Mouse (Mus musculus): Measurements from ENCODE around the gene Gusb. TPM values are rescaled to one million over a fixed set of nuclear protein-coding genes. Genes with fewer than 3 reads are reported as not detected.

The Gusb gene
- 39.1 and 43.6 TPM in 2 replicates for polyA plus RNA-seq (2015; fragmentation: Nextera tagmentation; extraction: Ambion mirVana)

GRCm38 (mm10) chr5:130002301-130003146 is at the start of gene Gusb:
Gusb (minus strand) TSS chr5:130003049.
- no peaks in the 10 kb centered on the region for H3K36me3 ChIP-seq
- H3K4me3 ChIP-seq, result peak within 1 kb of the TSS; percentile 77
- under 1% methylated on average over 39 of the region's 39 CpGs for WGBS
- no peaks in the 10 kb centered on the region for H3K27me3 ChIP-seq
- peak; percentile 93 for ATAC-seq (replicated peaks; ENCODE audit: insufficient number of reproducible peaks, insufficient read depth, low FRiP score, low read depth)
- H3K27ac ChIP-seq, result peak within 1 kb of the TSS; percentile 85
- H3K9me3 ChIP-seq (replicated peaks), result no peaks in the 10 kb centered on the region
- H3K4me2 ChIP-seq, result peak within 1 kb of the TSS; percentile 85
- H3K9ac ChIP-seq, result peak within 1 kb of the TSS; percentile 72
- H3K4me1 ChIP-seq (replicated peaks), result peaks cover 12% of the 10 kb centered on the region

GRCm38 (mm10) chr5:130052510-130052909 is 49.7 kb upstream of the Gusb start:
- Histone ChIP-seq H3K36me3 (peaks cover 13% of the 10 kb centered on the region; the same call in 1 of the 2 replicates), H3K27me3 (peaks cover 44% of the 10 kb centered on the region), H3K9me3 (replicated peaks) (no peaks in the 10 kb centered on the region), H3K4me1 (replicated peaks) (0 out of 2 replicates have a peak, but pooled peaks cover 3% of the 10 kb centered on the region), H3K4me3 (no peak overlapping the region), H3K4me2 (no peak overlapping the region), H3K9ac (no peak overlapping the region), H3K27ac (no peak overlapping the region)
- WGBS, result 74% methylated on average over 5 of the region's 5 CpGs
- no peak for ATAC-seq (replicated peaks; ENCODE audit: insufficient number of reproducible peaks, insufficient read depth, low FRiP score, low read depth)

- Histone ChIP-seq H3K9ac (no peak overlapping the region), H3K27me3 (peaks cover 44% of the 10 kb centered on the region), H3K9me3 (replicated peaks) (no peaks in the 10 kb centered on the region), H3K4me2 (no peak overlapping the region), H3K4me3 (no peak overlapping the region), H3K27ac (no peak overlapping the region), H3K36me3 (peaks cover 18% of the 10 kb centered on the region), H3K4me1 (replicated peaks) (peaks cover 9% of the 10 kb centered on the region; the same call in 1 of the 2 replicates)
- WGBS, result 86% methylated on average over 15 of the region's 15 CpGs
- ATAC-seq (replicated peaks; ENCODE audit: insufficient number of reproducible peaks, insufficient read depth, low FRiP score, low read depth), result no peak
Measured at GRCm38 (mm10) chr5:130051073-130051860, 48.4 kb upstream of the Gusb start.

GRCm38 (mm10) chr5:130050416-130050815 is 47.6 kb upstream of the Gusb start:
- peaks cover 49% of the 10 kb centered on the region for H3K27me3 ChIP-seq
- no peak for ATAC-seq (replicated peaks; ENCODE audit: insufficient number of reproducible peaks, insufficient read depth, low FRiP score, low read depth)

GRCm38 (mm10) chr5:130048786-130049520 is 46.1 kb upstream of the Gusb start:
- no peak overlapping the region for H3K27ac ChIP-seq
- no peak for ATAC-seq (replicated peaks; ENCODE audit: insufficient number of reproducible peaks, insufficient read depth, low FRiP score, low read depth)
- peaks cover 52% of the 10 kb centered on the region for H3K27me3 ChIP-seq
- WGBS, result 81% methylated on average over 15 of the region's 15 CpGs
- H3K36me3 ChIP-seq, result peaks cover 12% of the 10 kb centered on the region
- H3K9ac ChIP-seq, result no peak overlapping the region
- no peaks in the 10 kb centered on the region for H3K9me3 ChIP-seq (replicated peaks)
- no peak overlapping the region for H3K4me2 ChIP-seq
- peaks cover 11% of the 10 kb centered on the region; the same call in 1 of the 2 replicates for H3K4me1 ChIP-seq (replicated peaks)
- H3K4me3 ChIP-seq, result no peak overlapping the region

More at GRCm38 (mm10) chr5:130050416-130050815, 47.6 kb upstream of the Gusb start:
- 58% methylated on average over 6 of the region's 6 CpGs for WGBS
- no peak overlapping the region for H3K9ac ChIP-seq
- H3K27ac ChIP-seq, result no peak overlapping the region
- no peak overlapping the region for H3K4me2 ChIP-seq
- H3K4me3 ChIP-seq, result no peak overlapping the region
- H3K4me1 ChIP-seq (replicated peaks), result peaks cover 11% of the 10 kb centered on the region; the same call in 1 of the 2 replicates
- H3K36me3 ChIP-seq, result peaks cover 15% of the 10 kb centered on the region
- H3K9me3 ChIP-seq (replicated peaks), result no peaks in the 10 kb centered on the region

- Histone ChIP-seq H3K27ac (no peak overlapping the region), H3K27me3 (peaks cover 56% of the 10 kb centered on the region), H3K9ac (no peak overlapping the region), H3K9me3 (replicated peaks) (no peaks in the 10 kb centered on the region), H3K4me1 (replicated peaks) (peaks cover 11% of the 10 kb centered on the region; the same call in 1 of the 2 replicates), H3K4me3 (no peak overlapping the region), H3K36me3 (peaks cover 26% of the 10 kb centered on the region), H3K4me2 (no peak overlapping the region)
- WGBS, result 62% methylated on average over 6 of the region's 6 CpGs
- no peak for ATAC-seq (replicated peaks; ENCODE audit: insufficient number of reproducible peaks, insufficient read depth, low FRiP score, low read depth)
Measured at GRCm38 (mm10) chr5:130047013-130047412, 44.2 kb upstream of the Gusb start.

GRCm38 (mm10) chr5:130046589-130046988 is 43.7 kb upstream of the Gusb start:
- Histone ChIP-seq H3K36me3 (peaks cover 29% of the 10 kb centered on the region), H3K9me3 (replicated peaks) (no peaks in the 10 kb centered on the region), H3K4me3 (no peak overlapping the region), H3K9ac (no peak overlapping the region), H3K27ac (no peak overlapping the region), H3K27me3 (peaks cover 58% of the 10 kb centered on the region), H3K4me1 (replicated peaks) (peaks cover 11% of the 10 kb centered on the region; the same call in 1 of the 2 replicates), H3K4me2 (no peak overlapping the region)
- WGBS, result 33% methylated on average over 10 of the region's 10 CpGs
- ATAC-seq (replicated peaks; ENCODE audit: insufficient number of reproducible peaks, insufficient read depth, low FRiP score, low read depth), result peak; percentile 40

- WGBS, result 77% methylated on average over 7 of the region's 7 CpGs
- Histone ChIP-seq H3K9me3 (replicated peaks) (no peaks in the 10 kb centered on the region), H3K27me3 (peaks cover 56% of the 10 kb centered on the region), H3K4me1 (replicated peaks) (peaks cover 11% of the 10 kb centered on the region; the same call in 1 of the 2 replicates), H3K9ac (no peak overlapping the region), H3K36me3 (peaks cover 27% of the 10 kb centered on the region), H3K27ac (no peak overlapping the region), H3K4me3 (no peak overlapping the region), H3K4me2 (no peak overlapping the region)
- ATAC-seq (replicated peaks; ENCODE audit: insufficient number of reproducible peaks, insufficient read depth, low FRiP score, low read depth), result no peak
Measured at GRCm38 (mm10) chr5:130046100-130046499, 43.3 kb upstream of the Gusb start.

- no peak overlapping the region for H3K27ac ChIP-seq
- no peaks in the 10 kb centered on the region for H3K9me3 ChIP-seq (replicated peaks)
- H3K27me3 ChIP-seq, result peaks cover 51% of the 10 kb centered on the region
- H3K4me1 ChIP-seq (replicated peaks), result peaks cover 11% of the 10 kb centered on the region; the same call in 1 of the 2 replicates
- peaks cover 28% of the 10 kb centered on the region for H3K36me3 ChIP-seq
- H3K4me3 ChIP-seq, result no peak overlapping the region
- ATAC-seq (replicated peaks; ENCODE audit: insufficient number of reproducible peaks, insufficient read depth, low FRiP score, low read depth), result no peak
- H3K4me2 ChIP-seq, result no peak overlapping the region
- WGBS, result 76% methylated on average over 7 of the region's 7 CpGs
- H3K9ac ChIP-seq, result no peak overlapping the region
Measured at GRCm38 (mm10) chr5:130044201-130044695, 41.4 kb upstream of the Gusb start.

- H3K9ac ChIP-seq, result no peak overlapping the region
- H3K27ac ChIP-seq, result no peak overlapping the region
- peaks cover 11% of the 10 kb centered on the region; the same call in 1 of the 2 replicates for H3K4me1 ChIP-seq (replicated peaks)
- H3K9me3 ChIP-seq (replicated peaks), result no peaks in the 10 kb centered on the region
- ATAC-seq (replicated peaks; ENCODE audit: insufficient number of reproducible peaks, insufficient read depth, low FRiP score, low read depth), result no peak
- H3K27me3 ChIP-seq, result peaks cover 46% of the 10 kb centered on the region
- WGBS, result 93% methylated on average over 3 of the region's 3 CpGs
- H3K4me3 ChIP-seq, result no peak overlapping the region
- peaks cover 28% of the 10 kb centered on the region for H3K36me3 ChIP-seq
- no peak overlapping the region for H3K4me2 ChIP-seq
Measured at GRCm38 (mm10) chr5:130043741-130044140, 40.9 kb upstream of the Gusb start.

All from heart, embryonic 15.5 days (tissue).